Mouse (Mus musculus): Measurements from ENCODE around the gene Diablo.
A peak's percentile ranks its signal among the peaks of the same experiment; 100 is the strongest.
"Not testable (repeated sequence)": the region's sequence is repeated elsewhere in the genome, so short reads cannot be mapped to it uniquely, and the experiment has no call there.

Diablo gene

DNA sequence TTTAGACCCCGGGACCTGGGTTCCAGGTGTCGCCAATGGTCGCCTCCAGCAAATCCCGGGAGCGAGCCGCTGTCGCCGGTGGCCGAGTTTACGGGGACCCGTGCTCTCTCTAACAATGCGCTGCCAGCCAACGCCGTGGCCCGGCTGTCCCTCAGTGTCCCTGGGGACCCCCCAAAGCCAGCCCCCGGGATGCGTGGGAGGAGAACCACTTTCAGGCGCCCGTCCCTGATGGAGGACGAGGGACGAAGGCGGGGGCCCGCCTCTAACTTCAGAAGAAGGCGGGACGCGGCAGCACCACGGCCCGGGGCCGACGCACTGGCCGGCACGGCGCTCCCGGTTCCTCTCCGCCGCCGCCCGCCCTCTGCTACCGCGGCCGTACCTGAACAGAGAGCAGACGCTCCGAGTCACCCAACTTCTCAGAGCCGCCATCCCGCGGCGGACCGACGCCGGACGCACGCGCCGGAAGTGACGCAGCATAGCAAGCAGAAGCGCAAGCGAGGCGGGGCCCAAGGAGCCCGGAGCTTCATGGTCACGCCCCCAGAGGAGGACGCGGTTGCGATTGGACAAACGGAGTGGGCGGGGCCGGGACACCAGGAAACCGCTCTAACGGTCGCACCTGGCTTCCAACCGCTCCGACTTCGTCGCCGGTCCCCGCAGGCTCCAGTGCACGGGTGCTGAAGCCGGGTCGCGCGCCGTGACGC, at the start of gene Diablo:
Diablo (minus strand) TSS at position 485 of the 701 bp plus-strand sequence.
- peak; percentile 100 for DNase-seq (ENCODE audit: low read depth, low spot score)

DNA sequence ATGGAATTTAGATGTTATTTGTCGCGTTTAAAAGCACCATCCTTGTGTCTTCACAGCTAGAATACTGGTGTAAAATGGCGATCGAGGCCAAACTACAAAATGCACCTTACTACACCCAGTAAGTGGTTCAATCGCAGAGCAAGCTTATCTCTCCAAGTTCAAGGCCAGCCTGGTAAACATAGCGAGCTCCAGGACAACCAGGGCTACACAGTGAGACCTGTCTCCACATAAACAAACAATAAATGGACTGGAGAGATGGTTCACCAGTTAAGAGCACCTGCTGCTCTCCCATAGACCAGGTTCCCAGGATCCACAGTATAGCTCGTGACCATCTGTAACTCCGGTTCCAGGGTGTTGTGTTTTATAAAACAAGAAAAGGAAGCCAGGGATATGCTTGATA, 49.4 kb upstream of the Diablo start:
- DNase-seq (ENCODE audit: low read depth, low spot score): no peak

DNA sequence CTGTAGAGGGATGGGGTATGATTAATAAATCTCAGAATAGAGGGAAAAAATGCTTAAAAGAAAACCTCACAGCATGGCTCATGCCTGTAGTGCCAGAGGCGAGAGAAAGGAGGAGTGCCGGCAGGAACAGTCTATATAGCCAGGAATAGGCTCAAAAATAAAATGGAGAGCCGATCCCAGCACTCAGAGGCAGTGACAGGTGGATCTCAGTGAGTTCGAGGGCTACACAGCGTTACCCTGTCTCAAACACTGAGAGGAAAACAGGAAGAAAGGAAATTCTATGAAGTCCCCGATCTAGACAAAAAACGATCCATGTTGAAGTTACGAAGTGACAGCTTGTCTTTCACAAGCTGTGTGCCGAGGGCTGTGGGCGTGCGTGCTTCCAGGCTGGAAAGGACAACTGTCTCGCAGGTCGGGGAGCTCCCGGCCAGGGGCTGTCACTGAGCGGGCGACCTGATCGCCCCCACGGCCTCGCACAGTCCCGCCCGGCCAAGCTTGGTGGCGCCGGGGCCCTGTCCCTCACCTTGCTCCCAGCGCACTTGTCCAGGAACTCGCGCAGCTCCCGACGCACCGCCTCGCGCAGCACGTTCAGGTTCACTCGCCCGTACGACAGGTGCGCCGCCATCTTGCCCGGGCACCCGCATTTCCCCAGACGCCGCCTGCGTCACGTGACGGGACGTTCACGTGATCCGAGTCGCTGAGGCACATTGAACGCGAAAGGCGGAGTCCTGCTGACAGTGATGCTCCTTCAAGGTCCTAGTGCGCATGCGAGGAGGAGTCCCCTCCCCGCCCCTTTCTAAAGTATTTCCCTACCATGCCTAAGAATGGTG, 48.6 kb upstream of the Diablo start, which contains the start of gene Vps33a:
Vps33a (minus strand) TSS at position 682 of the 830 bp plus-strand sequence.
- DNase-seq (ENCODE audit: low read depth, low spot score): peak; percentile 99

DNA sequence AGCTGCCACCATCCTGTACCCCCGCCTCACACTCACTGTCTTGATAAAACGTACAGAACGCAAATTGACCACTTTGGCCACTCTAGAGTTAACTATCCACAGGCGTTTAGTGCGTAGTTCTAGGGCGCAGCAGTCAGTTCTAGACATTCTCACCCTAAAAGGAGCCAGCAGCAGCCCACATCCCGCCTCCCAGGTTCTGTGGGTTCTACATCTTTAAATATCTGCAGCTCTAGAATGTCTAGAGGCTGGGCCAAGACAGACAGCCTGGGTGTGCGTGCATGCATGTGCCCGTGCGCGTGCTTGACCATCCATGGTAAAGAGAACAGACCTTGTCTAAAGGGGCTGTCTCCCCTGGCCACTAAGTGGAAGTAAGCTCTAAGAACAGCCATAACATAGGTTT, 37.2 kb upstream of the Diablo start:
- no peak for DNase-seq (ENCODE audit: low read depth, low spot score)

DNA sequence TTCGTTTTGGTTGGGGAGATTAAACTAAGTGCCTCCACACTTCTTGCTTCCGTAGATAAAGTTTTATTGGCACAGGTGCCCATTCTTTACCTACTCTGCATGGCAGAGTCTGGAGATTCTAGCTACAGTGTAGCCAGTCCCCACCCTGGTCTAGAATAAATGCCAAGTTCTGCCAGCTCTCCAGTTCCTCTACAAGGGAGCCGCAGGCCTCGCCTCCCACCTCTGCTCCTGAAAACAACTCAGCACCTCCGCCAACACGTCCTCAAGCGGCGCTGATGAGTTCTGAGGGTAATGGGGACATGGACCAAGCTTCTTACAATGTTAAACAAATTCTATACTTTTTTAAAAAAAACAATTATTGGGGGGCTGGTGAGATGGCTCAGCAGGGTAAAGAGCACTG, 35.6 kb upstream of the Diablo start:
- DNase-seq (ENCODE audit: low read depth, low spot score): no peak

DNA sequence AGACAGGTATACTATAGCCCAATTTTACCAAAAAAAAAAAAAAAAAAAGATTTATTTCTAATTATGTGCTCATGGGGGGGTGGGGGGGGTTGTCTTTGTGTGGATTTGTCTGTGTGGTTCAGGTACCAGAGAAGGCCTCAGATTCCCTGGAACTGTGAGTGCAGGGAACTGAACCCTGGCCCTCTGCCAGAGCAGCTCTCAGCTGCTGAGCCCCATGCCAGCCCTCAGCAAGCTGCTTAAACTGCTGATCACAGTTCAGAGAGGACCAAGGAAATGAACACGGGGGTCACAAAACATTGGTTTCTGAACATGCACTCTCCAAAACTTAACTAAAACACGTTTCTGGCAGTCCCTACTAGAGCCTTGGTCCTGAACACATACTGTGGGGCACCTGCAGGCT, 32.5 kb upstream of the Diablo start:
- DNase-seq (ENCODE audit: low read depth, low spot score): no peak

DNA sequence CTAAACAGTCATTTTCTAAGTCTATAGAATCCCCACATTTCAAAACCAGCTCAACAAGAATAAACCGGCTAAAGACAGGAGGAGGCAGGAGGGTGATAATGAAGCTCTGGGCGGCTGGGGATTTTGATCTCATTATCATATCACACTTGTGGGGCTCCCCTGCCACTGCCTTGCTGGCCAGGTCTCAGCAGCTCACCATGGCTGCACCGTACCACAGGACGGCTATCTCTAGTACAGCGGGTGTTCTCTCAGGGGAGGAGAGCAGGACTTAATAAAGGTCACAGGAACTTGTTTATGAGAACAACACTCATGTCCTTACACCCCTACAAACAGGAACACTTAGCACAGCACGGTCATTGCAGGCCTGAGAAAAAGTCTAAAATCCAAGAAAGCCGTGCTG, 31.7 kb upstream of the Diablo start:
- DNase-seq (ENCODE audit: low read depth, low spot score): no peak

DNA sequence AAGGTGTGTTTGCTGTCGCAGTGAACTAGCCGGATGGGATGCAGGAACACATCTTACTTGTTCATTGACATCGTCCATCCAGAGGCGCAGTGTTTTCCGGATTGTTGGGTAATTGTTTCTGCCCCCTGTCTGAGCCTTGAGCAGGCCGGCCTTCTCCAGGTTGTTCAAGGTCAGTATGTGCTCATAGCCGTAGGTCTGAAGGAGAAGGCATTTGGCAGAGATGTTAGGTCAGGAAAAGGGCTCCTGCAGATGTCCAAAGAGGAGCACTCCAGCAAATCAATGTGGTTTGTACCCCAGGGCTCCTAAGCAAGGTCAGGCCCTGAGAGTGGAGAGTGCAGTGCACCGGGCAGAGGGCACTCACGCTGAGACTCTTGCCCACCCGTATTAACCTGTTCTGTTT, 9.8 kb upstream of the Diablo start:
- no peak for DNase-seq (ENCODE audit: low read depth, low spot score)

DNA sequence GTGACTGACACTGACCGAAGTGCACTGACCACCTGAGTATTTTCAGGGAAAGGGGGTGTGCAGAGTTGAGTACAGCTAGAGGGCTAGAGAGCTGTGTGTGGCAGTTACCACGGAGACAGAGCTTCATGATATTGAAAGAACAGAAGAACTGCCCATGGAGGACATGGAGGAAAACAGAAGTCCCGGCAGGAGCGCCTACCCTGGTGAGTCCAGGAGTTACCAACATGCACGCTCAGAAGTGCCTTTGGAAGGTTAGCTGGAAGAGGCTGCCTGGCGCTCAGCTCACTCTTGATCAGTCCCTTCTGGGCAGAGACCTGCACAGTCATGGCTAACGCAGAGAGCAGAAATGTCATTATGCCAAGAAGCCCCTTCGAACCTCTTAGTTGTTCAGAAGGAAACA, 6.1 kb upstream of the Diablo start:
- DNase-seq (ENCODE audit: low read depth, low spot score): no peak

DNA sequence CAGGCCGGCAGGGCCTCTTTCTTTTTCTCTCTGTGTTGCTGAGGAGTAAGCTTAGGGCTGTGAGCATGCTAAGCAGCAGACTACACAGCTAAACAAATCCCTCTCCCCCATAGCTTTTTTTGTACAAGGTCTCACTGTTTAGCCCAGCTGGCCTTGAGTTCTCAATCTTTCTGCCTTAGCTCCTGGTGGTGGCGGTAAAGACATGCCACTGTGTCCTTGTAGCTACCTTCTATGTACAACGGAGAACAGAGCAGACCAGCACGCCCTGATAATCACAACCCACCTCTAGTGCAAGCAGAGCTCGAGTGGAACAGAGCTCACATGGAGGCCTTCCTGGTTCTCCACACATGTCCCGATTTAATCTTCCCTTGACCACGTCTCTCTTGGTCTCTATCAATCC, 4.7 kb upstream of the Diablo start:
- no peak for DNase-seq (ENCODE audit: low read depth, low spot score)

DNA sequence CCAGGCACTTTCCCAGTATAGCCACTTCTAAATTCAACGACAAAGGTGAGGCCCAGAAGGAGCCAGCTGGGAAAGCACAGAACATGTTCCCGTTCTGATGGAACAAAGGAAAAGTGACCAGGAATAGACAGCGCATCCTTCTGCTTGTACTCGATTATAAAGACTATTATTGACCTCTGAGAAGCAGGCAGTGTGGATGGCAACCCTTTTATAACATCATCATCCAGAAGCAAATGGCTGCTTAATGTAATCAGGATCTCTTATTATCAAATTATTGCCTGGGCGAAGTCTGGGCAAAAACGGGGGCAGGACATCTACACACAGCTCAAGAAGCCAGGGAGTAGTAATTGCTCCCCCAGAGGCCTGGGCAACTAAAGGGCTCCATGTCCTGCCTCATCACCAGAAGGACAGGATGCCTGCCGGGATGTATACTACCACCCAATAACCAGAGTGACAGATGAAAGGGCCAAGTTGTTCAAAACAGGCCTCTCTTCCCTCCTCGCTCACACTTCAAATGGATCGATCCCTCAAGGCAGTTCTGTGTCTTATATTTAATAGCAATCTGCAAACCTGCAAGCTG, 2.0 kb upstream of the Diablo start:
- DNase-seq (ENCODE audit: low read depth, low spot score): no peak

DNA sequence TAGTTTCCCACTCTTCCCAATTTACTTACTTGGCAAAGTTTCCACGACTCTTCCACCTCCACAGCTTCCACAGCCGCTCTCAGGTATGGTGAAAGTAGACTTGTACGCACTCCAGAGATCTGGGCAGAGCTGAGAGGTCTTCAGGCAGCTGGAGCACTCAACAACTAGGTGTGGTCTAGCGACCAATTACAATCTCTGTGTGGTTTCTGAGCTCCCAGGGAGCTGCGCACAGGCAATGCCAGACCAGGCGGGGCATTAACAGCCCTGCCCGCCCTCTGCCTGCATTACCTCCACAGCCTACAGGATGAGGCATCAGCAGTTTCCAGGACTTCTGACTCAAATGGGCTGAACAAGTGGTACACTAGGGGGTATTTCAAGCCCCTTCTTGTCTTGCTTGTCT, 1.3 kb upstream of the Diablo start, which contains the start of gene Gm49027:
Gm49027 (minus strand) TSS at position 208 of the 400 bp plus-strand sequence.
- DNase-seq (ENCODE audit: low read depth, low spot score): no peak

DNA sequence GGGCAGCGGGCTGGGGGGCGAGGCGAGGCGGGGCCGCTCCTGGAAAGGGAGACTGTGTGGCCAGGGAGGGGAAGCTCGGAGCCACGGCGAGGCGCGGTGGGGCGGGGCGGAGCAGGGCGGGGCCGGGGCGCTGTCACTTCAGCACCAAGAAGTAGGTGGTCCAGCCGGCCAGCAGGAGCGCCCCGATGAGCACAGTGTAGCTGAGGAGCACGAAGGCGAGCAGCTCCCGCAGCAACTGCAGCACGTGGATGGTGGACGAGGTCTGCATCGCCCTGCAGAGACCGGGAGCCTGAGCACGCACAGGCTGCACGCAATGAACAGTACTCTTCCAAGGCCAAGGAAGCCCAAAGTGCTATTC, 396 bp upstream of the Diablo start:
- no peak for DNase-seq (ENCODE audit: low read depth, low spot score)

DNA sequence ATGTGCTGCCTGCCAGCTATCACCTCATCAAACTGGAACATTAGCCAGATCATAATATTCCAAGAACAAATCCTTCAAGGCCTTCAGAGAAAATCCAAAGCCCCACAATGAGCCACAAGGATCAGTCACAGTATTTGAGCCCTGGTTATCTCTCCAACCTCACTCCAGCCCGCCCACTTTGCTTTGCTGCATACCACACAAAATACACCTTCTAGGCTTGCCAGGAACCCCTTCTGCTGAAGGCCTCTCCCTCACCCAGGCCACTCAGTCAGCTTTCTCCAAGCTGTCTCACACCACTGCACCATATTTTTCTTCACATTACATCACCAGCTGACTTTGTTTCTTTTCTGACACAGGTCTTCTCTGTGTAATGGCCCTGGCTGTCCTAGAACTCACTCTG, 1.8 kb downstream of the Diablo start:
- DNase-seq (ENCODE audit: low read depth, low spot score): no peak

DNA sequence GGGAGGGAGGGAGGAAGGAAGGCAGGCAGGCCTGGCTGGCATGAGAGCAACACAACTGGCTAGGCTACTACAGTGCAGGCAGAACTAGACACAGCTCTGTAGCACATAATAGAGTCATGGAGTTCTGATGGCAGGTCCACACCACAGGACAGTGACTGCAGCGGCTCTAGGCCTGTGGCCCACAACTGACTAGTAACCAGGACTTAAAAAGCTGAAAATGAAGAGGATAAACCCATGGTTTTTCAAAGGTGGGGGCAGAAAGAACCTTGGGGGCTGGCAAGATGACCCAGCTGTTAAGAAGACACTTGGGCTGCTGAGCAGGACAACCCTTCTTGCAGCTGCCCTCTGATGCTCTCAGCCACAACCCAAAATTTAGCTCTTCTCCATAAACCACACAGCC, 2.4 kb downstream of the Diablo start:
- no peak for DNase-seq (ENCODE audit: low read depth, low spot score)

DNA sequence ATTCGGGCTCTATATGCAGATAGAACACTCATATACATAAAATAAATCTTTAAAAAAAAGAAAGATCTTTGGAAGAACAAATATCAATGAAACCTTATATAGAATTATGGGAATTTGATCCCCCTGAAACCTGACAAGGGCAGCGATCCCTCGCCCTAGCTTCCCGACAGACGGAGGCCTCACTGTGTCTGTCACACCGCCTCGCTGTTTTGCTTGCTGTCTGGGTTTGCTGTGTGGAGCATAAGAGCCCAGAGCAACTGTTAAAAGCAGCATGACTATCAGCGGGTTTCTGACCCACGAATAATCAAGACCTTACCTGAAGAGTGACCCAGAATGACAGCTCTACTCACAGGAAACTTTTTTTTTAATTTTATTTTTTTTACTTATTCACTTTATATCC, 3.3 kb downstream of the Diablo start:
- no peak for DNase-seq (ENCODE audit: low read depth, low spot score)

DNA sequence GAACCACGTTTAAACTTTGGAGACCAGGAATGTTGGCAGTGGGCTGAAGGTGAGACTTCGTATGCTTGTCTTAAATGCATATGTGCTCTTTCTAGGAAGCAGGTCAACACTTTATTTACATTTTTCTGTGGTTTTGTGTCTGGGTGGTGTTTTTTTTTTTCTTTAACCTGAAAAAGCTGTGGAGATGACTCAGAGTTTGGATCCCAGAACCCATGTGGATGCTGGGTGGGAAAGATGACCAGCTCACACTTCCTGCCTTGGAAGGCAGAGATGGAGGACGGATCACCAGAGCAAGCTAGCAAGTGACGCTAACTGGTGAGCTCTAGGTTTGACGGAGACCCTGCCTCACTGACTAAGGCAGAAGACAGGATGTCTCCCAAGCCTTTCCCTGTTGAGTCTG, 9.1 kb downstream of the Diablo start:
- DNase-seq (ENCODE audit: low read depth, low spot score): no peak

DNA sequence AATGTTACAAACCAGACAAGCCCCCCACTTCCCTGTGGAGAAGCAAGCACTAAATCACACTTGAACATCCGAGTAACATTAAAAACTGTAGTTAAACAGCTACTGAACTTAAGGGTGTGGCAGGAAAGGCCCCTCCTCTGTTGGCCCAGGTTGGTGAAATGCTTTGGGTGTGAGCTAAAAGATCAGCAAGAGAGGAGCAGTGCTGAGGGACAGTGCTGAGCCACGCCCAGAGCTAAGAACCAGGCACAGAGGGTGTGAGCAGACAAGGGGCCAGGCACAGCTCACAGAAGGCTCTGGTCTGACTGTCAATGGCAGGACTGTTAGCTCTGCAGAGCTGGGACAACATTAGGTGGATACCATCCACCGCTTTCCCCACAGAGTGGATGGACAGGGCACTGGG, 11.9 kb downstream of the Diablo start:
- DNase-seq (ENCODE audit: low read depth, low spot score): no peak

DNA sequence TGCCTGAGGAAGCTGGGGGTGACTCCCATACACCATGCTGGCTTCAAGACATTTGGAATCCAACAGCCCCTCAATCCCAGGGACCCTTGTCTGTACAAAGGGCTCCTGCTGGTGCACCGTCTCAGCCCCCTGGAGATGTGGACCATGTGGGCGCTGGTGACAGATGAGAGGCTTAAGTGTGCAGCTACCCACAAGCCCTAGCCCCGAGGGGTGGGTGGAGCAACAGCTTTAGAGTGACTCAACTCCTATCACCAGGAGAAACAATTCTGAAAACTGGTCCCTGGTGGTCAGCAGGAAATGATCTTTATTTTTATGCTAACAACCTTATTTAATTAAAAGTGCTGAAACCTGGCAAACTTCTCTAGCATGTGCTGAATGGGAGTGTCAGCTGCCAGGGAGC, 12.6 kb downstream of the Diablo start:
- DNase-seq (ENCODE audit: low read depth, low spot score): not testable (repeated sequence)

DNA sequence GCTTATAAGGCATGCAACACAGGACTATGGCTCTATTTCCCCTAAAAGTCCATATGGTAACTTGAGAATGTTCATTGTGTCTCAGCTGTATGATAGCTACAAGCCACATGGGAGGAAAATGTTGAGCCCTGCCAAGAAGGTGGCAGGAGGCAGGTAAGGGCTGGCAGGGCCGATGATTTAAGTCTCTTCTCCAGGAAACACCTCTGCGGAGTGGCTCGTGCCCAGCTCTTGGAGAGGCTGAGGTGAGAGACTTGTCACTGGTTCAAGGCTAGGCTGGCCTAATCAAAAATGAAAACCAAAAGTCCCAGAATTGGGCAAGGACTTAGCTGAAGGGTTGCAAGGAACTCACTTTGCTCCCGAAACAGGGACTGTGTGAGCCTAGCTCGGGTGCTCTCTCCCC, 13.8 kb downstream of the Diablo start, which contains the start of gene B3gnt4:
B3gnt4 (plus strand) TSS at position 301 of the 400 bp plus-strand sequence.
- no peak for DNase-seq (ENCODE audit: low read depth, low spot score)

DNA sequence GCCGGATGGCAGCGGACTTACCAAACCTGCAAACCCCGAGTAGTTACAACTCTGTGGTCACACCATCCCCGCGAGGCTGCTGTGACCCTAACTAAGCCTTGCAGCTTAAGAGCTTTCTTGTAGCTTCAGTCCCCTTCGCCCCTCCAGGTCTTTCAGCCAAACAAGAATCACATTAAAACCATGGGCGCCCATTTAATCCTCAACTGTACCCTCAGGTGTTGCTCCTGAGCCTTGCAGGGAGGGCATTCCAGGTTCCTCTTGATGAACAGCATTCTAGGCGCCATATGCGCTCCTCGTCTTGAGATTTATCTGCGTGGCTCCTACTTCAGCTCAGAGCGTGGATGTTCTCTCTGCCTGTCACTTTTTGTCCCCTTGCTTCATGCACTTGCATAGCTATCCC, 15.1 kb downstream of the Diablo start:
- DNase-seq (ENCODE audit: low read depth, low spot score): peak; percentile 32

DNA sequence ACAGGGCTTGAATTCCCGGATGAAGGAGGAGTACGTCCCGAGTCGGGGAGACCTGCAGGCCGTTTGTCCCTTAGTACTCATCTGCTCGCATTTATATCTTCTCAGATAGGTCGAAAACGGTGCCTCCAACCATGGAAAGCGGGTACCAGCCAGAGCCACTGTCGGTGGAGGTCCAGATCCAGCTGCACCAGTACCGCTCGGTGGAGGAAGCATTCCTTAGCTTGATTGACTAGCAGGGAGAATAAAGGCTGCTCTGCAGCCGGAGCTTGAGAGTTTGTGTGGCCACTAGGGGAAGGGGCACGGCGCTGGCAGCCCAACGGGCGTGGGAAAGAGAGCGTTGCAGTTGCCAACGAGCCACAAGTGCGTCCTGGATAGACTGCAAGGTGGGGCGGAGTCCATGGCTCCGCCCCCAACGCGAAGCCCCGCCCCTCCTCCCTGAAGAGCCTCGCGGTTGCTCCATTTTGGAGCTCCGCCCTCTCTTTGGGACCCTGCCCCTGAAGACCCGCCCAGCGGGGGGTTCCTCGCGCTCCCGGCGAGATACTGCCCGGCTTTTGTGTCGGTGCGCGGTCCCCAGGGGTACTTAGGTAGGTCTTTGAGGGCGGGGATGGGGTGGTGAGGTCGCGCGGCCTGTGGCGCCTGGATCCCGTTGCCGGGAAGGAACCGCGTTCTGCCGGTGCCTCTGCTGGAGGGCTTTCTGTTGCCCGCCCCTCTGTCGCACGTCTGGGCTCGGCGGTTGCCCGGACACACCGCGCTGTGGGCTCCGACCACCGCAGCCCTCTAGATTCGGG, 15.8 kb downstream of the Diablo start:
- DNase-seq (ENCODE audit: low read depth, low spot score): peak; percentile 92
